Mouse (Mus musculus) kidney, embryonic 14.5 days (tissue): ENCODE measurements around the gene Rhbdf2. TPM values are rescaled to one million over a fixed set of nuclear protein-coding genes. Genes with fewer than 3 reads are reported as not detected.

Experiments used
- ATAC-seq: fragments of 200-750 bp; cut with Nextera tagmentation; 2 replicates; pipeline ENCODE4 v1.8.0; 2017; ENCODE audit warnings: moderate number of reproducible peaks, mild to moderate bottlenecking, moderate TSS enrichment, moderate library complexity; ENCODE audit not compliant: low FRiP score, low TSS enrichment
- H3K27ac ChIP-seq: fragments of 300-500 bp; sonication (generic); 2 replicates; pipeline ENCODE4 v1.5.1; 2014; ENCODE audit warnings: low read depth, mild to moderate bottlenecking, low read length, moderate library complexity, mixed read lengths
- H3K27me3 ChIP-seq: fragments of 300-500 bp; sonication (generic); 2 replicates; pipeline ENCODE4 v1.6.1; 2014; ENCODE audit warnings: mild to moderate bottlenecking, low read length; ENCODE audit not compliant: control insufficient read depth, insufficient read depth
- H3K36me3 ChIP-seq: fragments of 300-500 bp; sonication (generic); 2 replicates; pipeline ENCODE4 v1.6.1; 2014; ENCODE audit warnings: low read length, mixed read lengths; ENCODE audit not compliant: control insufficient read depth, insufficient read depth
- H3K4me1 ChIP-seq: fragments of 300-500 bp; sonication (generic); 2 replicates; pipeline ENCODE4 v1.6.1; 2014; ENCODE audit warnings: low read length, mixed read lengths; ENCODE audit not compliant: control insufficient read depth, insufficient read depth
- H3K4me2 ChIP-seq: fragments of 300-500 bp; sonication (generic); replicated peaks from 2 replicates; pipeline ENCODE4 v1.6.1; 2014; ENCODE audit warnings: low read depth, mild to moderate bottlenecking, low read length
- H3K4me3 ChIP-seq: fragments of 300-500 bp; sonication (generic); 2 replicates; pipeline ENCODE4 v1.5.1; 2014; ENCODE audit warnings: mild to moderate bottlenecking, low read length
- H3K9ac ChIP-seq: fragments of 300-500 bp; sonication (generic); 2 replicates; pipeline ENCODE4 v1.6.1; 2014; ENCODE audit warnings: low read depth, mild to moderate bottlenecking, low read length, moderate library complexity
- H3K9me3 ChIP-seq: fragments of 300-500 bp; sonication (generic); 2 replicates; pipeline ENCODE4 v1.6.1; 2016; ENCODE audit warnings: low read length; ENCODE audit not compliant: control insufficient read depth
- WGBS: fragments of 180-500 bp; shearing (Covaris S2); extraction: QIAGEN DNeasy Blood & Tissue Kit; methylation state at CpG from one replicate; pipeline ENCODE4 v1.1.7; 2014; 5-methylcytosine and 5-hydroxymethylcytosine counted together
- polyA plus RNA-seq: library from polyadenylated mRNA; unstranded; fragments of >200 nt; fragmentation: Nextera tagmentation; extraction: Ambion mirVana; gene quantifications from 2 replicates; pipeline ENCODE4 v1.2.1, GENCODE M21; 2014

Gene Rhbdf2
- polyA plus RNA-seq, 1 experiment from 2014 or later = 7.2 TPM

DNA sequence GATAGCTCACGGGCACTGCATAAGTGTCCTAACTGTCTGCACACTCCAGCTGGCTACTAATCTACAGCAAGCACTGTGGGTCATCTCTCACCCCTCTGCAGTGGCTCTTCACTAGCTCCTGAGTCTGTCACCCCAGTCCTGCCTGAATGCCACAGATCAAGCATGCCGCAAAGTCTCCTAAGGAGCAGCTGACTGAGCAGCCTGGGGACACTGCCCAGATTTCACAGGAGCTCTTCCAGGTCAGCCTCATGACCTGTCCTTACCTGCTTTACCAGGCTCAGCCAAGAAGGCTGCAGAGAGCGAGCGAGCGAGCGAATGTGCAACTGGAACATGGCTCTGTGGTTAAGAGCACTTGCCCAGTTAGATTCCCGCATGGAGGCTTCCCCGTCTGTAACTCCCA lies 59.3 kb downstream of the Rhbdf2 start:
- Histone ChIP-seq H3K4me3 (no peak overlapping the region), H3K9ac (no peak overlapping the region), H3K9me3 (no peaks in the 10 kb centered on the region), H3K27me3 (no peaks in the 10 kb centered on the region), H3K4me2 (no peak overlapping the region), H3K36me3 (no peaks in the 10 kb centered on the region), H3K27ac (no peak overlapping the region; the same call in 1 of the 2 replicates), H3K4me1 (peaks cover 6% of the 10 kb centered on the region; the same call in 1 of the 2 replicates)
- ATAC-seq = no peak
- 80% methylated on average over 8 of the region's 8 CpGs for WGBS

DNA sequence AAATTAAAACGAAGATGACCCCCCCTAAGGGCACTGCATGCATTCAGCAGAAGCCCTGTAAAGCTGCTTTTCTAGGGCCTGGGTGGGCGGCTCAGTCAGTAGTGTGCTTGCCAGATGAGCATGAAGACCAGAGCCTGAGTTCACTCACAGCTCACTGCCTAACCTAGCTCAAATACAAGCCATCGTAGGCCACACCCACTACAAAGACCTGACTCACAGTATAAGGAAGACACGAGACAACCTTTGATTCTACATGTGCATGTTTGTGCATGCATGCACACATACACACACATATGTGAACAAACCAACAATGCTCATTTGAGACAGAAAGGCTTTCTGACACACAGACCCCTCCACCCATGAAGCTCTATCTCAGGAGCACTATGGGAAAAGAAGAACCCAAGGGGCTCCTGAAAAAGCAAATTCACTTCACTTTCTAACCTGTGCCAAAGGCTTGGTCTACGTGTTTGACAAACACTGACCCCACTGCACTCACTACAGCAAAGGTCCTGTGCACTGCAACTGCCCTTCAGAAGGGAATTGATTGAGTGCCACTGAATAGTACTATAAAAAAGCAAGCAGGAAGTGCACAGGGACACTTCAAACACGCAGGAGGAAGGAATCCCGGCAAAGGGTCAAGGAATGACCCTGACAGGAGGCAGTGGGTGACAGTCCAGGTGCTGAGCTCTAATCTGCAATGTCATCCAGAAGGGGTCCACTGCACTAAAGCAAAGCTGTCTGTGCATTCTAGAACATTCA lies 61.4 kb downstream of the Rhbdf2 start:
- WGBS = 44% methylated on average over 7 of the region's 7 CpGs
- H3K27ac ChIP-seq = no peak overlapping the region
- H3K9me3 ChIP-seq = no peaks in the 10 kb centered on the region
- no peak overlapping the region for H3K4me3 ChIP-seq
- H3K9ac ChIP-seq = no peak overlapping the region
- no peaks in the 10 kb centered on the region for H3K27me3 ChIP-seq
- H3K36me3 ChIP-seq = no peaks in the 10 kb centered on the region
- peaks cover 6% of the 10 kb centered on the region; the same call in 1 of the 2 replicates for H3K4me1 ChIP-seq
- no peak for ATAC-seq
- H3K4me2 ChIP-seq = no peak overlapping the region

- WGBS = 45% methylated on average over 6 of the region's 6 CpGs
- ATAC-seq = no peak
Observed at GRCm38 (mm10) chr11:116556308-116556707, 70.5 kb downstream of the Rhbdf2 start.

GRCm38 (mm10) chr11:116555572-116555971 lies 71.2 kb downstream of the Rhbdf2 start:
- no peak overlapping the region for H3K4me2 ChIP-seq
- WGBS = 35% methylated on average over 1 of the region's 1 CpGs
- no peak overlapping the region for H3K4me3 ChIP-seq
- H3K36me3 ChIP-seq = no peaks in the 10 kb centered on the region
- no peak overlapping the region for H3K27ac ChIP-seq
- H3K27me3 ChIP-seq = no peaks in the 10 kb centered on the region
- peaks cover 19% of the 10 kb centered on the region; the same call in 1 of the 2 replicates for H3K4me1 ChIP-seq
- ATAC-seq = no peak
- H3K9ac ChIP-seq = no peak overlapping the region
- H3K9me3 ChIP-seq = no peaks in the 10 kb centered on the region

More at GRCm38 (mm10) chr11:116556308-116556707, 70.5 kb downstream of the Rhbdf2 start:
- Histone ChIP-seq H3K9me3 (no peaks in the 10 kb centered on the region), H3K4me1 (peaks cover 15% of the 10 kb centered on the region; the same call in 1 of the 2 replicates), H3K36me3 (no peaks in the 10 kb centered on the region), H3K4me2 (no peak overlapping the region), H3K27ac (0 out of 2 replicates have a peak overlapping the region, but pooled peaks have one; percentile 11), H3K9ac (no peak overlapping the region), H3K4me3 (no peak overlapping the region), H3K27me3 (no peaks in the 10 kb centered on the region)

DNA sequence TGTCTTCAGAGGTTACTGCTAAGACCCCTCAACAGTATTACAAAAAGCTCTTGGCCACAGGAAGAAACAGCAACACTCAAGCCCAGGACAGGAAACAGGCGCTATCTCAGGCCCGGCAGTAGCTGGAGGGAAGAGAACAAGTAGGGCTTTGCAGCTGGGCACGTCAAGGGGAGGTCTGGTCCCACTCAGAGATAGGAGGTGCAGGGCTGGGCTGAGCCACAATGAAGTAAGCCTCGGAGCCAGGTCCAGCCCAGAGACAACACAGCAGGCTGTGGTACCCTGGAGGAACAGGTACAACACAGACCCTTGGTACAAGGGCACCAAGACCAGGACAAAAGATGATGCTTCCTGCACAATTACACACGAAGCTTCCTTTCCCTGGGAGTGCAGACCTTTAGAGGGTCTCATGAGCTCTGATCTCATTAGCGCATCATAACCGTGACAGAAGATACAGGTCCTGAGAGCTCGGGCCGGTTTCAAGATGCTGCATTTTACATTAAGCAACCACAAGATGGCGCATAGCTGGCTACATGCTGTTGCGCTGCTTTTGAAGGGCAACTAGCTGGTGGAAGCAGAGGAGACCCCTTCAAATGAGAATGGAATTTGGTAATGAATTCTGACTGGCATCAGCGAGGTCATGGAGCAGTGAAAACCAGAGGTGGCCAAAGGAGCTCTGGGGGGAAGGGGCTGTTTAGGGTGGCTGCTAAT lies 72.5 kb downstream of the Rhbdf2 start:
- H3K9ac ChIP-seq = no peak overlapping the region
- H3K36me3 ChIP-seq = no peaks in the 10 kb centered on the region
- no peak overlapping the region for H3K4me2 ChIP-seq
- ATAC-seq = no peak
- 46% methylated on average over 12 of the region's 12 CpGs for WGBS
- no peak overlapping the region for H3K4me3 ChIP-seq
- no peak overlapping the region for H3K27ac ChIP-seq
- H3K4me1 ChIP-seq = peaks cover 19% of the 10 kb centered on the region; the same call in 1 of the 2 replicates
- H3K9me3 ChIP-seq = no peaks in the 10 kb centered on the region
- no peaks in the 10 kb centered on the region for H3K27me3 ChIP-seq

DNA sequence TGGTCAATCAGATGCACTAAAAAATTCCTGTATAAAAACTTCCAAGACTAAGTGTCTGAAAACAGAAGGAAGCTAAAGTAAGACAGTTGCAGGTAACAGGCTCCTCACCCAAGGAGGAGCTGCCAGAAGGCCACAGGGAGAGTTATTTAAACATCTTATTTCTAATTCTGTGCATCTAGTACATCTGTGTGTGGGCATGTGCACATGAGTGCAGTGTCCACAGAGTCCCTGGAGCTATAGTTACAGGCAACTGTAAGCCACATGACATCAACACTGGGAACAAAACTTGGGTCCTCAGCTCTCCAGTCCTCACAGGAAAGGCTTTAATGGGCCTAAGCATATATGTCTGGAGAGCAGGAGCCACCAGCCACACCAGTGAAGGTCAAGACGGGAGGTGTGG lies 74.6 kb downstream of the Rhbdf2 start:
- Histone ChIP-seq H3K27ac (no peak overlapping the region), H3K4me1 (peaks cover 19% of the 10 kb centered on the region; the same call in 1 of the 2 replicates), H3K9ac (no peak overlapping the region), H3K27me3 (no peaks in the 10 kb centered on the region), H3K36me3 (0 out of 2 replicates have a peak, but pooled peaks cover 5% of the 10 kb centered on the region), H3K4me3 (no peak overlapping the region), H3K9me3 (no peaks in the 10 kb centered on the region), H3K4me2 (no peak overlapping the region)
- no peak for ATAC-seq
- WGBS = 58% methylated on average over 1 of the region's 1 CpGs

- 58% methylated on average over 7 of the region's 7 CpGs for WGBS
- H3K4me1 ChIP-seq = peaks cover 11% of the 10 kb centered on the region; the same call in 1 of the 2 replicates
- no peak overlapping the region for H3K27ac ChIP-seq
- H3K4me2 ChIP-seq = no peak overlapping the region
- H3K4me3 ChIP-seq = no peak overlapping the region
- H3K9me3 ChIP-seq = no peaks in the 10 kb centered on the region
- no peaks in the 10 kb centered on the region for H3K27me3 ChIP-seq
- ATAC-seq = no peak
- no peak overlapping the region for H3K9ac ChIP-seq
- H3K36me3 ChIP-seq = peaks cover 20% of the 10 kb centered on the region
Observed at GRCm38 (mm10) chr11:116550748-116551147, 76.1 kb downstream of the Rhbdf2 start.

DNA sequence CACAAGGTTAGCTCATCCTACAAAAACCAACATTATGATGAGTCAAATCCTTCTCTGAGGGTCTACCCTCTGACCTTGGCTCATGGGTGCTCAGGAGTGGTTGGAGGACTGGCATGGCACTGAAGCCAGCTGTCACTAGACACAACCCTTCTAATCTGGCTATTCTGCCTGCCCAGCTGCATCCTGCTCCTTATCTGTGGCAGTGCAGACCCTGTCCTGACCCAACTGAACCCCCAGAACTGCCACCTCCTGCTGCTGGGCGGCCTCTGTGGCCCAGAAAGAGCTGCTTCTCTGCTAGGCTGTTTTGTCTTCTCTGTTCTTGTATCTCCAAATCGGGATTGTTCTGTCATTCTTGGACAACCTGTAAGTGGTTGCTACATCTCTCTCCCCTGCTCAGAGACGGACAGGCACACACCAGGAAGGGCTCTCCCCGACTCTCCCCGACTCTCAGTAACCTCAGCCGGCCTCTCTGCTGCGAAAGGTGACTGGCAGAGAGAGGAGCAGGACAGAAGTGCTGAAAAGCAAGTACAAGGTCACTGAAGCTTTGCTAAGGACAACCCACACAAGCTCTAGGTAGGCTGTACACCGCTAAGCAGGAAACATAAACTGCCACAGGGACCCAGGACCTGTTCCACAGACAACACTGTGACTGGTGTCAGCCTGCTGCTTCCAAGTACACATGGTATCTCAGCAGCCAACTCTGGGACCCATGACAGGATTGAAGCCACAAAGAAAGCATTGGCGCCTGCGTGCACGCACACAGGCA lies 77.4 kb downstream of the Rhbdf2 start:
- Histone ChIP-seq H3K4me3 (no peak overlapping the region), H3K36me3 (peaks cover 33% of the 10 kb centered on the region), H3K27me3 (no peaks in the 10 kb centered on the region), H3K9me3 (no peaks in the 10 kb centered on the region), H3K4me1 (peaks cover 7% of the 10 kb centered on the region; the same call in 1 of the 2 replicates), H3K4me2 (no peak overlapping the region), H3K27ac (no peak overlapping the region), H3K9ac (no peak overlapping the region)
- ATAC-seq = no peak
- 79% methylated on average over 11 of the region's 11 CpGs for WGBS
